Mouse (Mus musculus) megakaryocyte-erythroid progenitor cell, adult 5-6 weeks (primary cell): Measurements from ENCODE around the gene Slc22a18. TPM values are rescaled to one million over a fixed set of nuclear protein-coding genes. Genes with fewer than 3 reads are reported as not detected.
A peak's percentile ranks its signal among the peaks of the same experiment; 100 is the strongest.

ENCODE experiments used
- ATAC-seq: replicated peaks from 2 replicates; pipeline ENCODE4 v1.8.0; 2016; ENCODE audit warnings: mild to moderate bottlenecking, inconsistent platforms; ENCODE audit not compliant: severe bottlenecking, poor library complexity, low FRiP score, low TSS enrichment
- total RNA-seq, 2 experiments: library from RNA; stranded (forward) in 1 of 2; stranded (reverse) in 1 of 2; fragments of 200-1000, 215-1000 nt in 1 of 2; fragments of >200 nt in 1 of 2; fragmentation: Nextera tagmentation in 1 of 2; gene quantifications; 2 replicates each; pipeline ENCODE4 v1.2.3; 2014 to 2017

Slc22a18 gene
- total RNA-seq, 2 experiments from 2014 or later, result 2.5 to 3.0 TPM

DNA sequence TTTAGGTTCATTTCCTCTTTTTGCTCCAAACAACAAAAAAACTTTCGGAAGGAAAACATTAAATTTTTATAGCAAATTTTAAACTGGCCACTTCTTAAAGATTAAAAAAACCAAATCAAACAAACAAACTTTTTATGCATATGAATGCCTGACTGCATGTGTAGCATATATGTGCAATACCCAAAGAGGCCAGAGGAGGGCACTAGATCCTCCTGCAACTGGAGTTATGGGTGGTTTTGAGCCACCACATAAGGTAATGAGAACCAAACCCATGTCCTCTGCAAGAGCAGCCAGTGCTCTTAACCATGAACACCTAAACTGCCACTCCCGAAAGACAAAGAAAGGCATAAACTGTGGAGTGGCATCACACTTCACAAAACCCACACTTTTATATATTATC, 70.8 kb downstream of the Slc22a18 start:
- ATAC-seq, result no peak

DNA sequence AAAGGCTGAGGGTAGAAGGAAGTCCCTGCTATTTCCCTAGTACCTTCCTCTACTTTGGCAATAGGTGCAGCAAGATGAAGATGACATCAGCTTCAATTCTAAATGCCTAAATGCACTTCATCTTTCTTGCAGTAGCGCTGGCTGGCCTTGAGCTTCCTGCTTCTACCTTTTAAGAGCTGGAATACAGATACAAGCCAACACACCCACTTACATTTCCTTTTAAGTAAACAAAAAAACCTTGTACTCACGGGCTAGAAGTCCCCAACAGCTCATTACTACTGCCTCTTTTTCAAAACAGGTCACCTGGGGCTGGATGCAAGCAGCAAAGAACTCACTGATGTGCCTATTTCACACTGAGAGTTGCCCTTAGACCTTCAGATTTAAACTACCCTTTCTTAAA, 73.0 kb downstream of the Slc22a18 start:
- no peak for ATAC-seq

DNA sequence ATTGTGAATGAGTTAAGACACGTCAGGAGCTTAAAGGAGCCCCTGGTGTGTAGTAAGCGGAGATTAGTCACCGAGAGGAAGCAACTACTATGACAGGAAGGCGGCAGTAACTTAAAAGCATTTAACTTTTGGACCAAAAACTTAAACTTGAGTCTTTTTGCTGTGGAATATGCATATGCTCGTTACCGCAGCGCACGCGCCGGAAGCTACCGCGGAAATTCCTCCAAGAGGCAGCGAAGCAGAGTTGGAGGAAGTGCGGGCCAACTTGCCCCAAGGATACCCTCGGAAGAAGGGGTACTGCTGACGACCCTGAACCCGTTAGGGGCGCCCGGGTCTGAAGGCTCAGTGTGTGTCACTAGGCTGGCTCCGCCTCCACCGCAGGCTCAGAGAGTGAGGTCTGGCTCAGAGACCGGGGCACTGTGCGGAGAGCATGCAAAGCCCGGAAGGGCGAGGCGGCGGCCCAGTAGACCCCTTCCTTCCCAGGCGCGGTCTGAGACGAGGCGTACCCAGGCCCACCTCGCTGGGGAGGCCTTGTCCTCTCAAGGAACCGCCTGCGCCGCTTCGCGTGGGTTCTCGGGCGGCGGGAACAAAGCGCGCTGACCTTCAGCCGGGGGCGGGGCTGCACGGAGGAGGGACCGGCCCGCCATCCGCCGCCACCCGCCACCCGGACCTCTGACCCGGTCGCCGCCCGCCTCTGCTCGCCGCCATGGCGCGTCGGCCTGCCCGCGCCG, 74.9 kb downstream of the Slc22a18 start:
- ATAC-seq, result peak; percentile 53

Other genes with a start within 250 kb of the Slc22a18 start
- 4.3 TPM in 1 of 2 replicates, not detected in the other for gene Cdkn1c, start 12.7 kb upstream of the Slc22a18 start, total RNA-seq (2014; fragmentation: Nextera tagmentation)
- gene Cdkn1c, start 12.7 kb upstream of the Slc22a18 start, total RNA-seq (2017), result 1.1 and 1.3 TPM in 2 replicates
- gene Phlda2, start 29.4 kb downstream of the Slc22a18 start, total RNA-seq (2014; fragmentation: Nextera tagmentation), result 8.4 and 8.5 TPM in 2 replicates
- 6.2 and 15.8 TPM in 2 replicates for gene Phlda2, start 29.4 kb downstream of the Slc22a18 start, total RNA-seq (2017)
- gene Nap1l4, start 75.4 kb downstream of the Slc22a18 start, total RNA-seq (2014; fragmentation: Nextera tagmentation), result 130 and 169 TPM in 2 replicates
- 222 and 257 TPM in 2 replicates for gene Nap1l4, start 75.4 kb downstream of the Slc22a18 start, total RNA-seq (2017)
- gene Cars, start 126.4 kb downstream of the Slc22a18 start, total RNA-seq (2014; fragmentation: Nextera tagmentation), result 83.0 and 151 TPM in 2 replicates
- gene Cars, start 126.4 kb downstream of the Slc22a18 start, total RNA-seq (2017), result 82.1 and 85.1 TPM in 2 replicates
- 1.1 and 1.4 TPM in 2 replicates for gene Tnfrsf26, start 155.0 kb downstream of the Slc22a18 start, total RNA-seq (2014; fragmentation: Nextera tagmentation)
- 0.42 and 1.1 TPM in 2 replicates for gene Tnfrsf26, start 155.0 kb downstream of the Slc22a18 start, total RNA-seq (2017)
- gene Tnfrsf22, start 175.9 kb downstream of the Slc22a18 start, total RNA-seq (2014; fragmentation: Nextera tagmentation), result 3.0 and 6.0 TPM in 2 replicates
- 0.08 and 2.7 TPM in 2 replicates for gene Tnfrsf22, start 175.9 kb downstream of the Slc22a18 start, total RNA-seq (2017)
- gene Tnfrsf23, start 212.1 kb downstream of the Slc22a18 start, total RNA-seq (2014; fragmentation: Nextera tagmentation), result not detected in 2 replicates
- 0.80 TPM in 1 of 2 replicates, not detected in the other for gene Tnfrsf23, start 212.1 kb downstream of the Slc22a18 start, total RNA-seq (2017)